Mouse (Mus musculus) embryonic fibroblast, embryonic 13.5 days (primary cell): ENCODE data around the gene Cfap43.

Experiments
- CTCF ChIP-seq: IDR thresholded peaks from 2 replicates; pipeline ENCODE4 v1.5.1; 2011; ENCODE audit warnings: mild to moderate bottlenecking, control low read depth, low read length, moderate library complexity, borderline replicate concordance; ENCODE audit not compliant: insufficient read depth
- POLR2A ChIP-seq: IDR thresholded peaks from 2 replicates; pipeline ENCODE4 v1.6.1; 2011; ENCODE audit warnings: low read depth, mild to moderate bottlenecking, control low read depth, low read length, moderate library complexity

GRCm38 (mm10) chr19:47795009-47795728 lies 123.9 kb downstream of the Cfap43 start:
- TF ChIP-seq POLR2A (no peak), CTCF (peak; percentile 71; the same call in 1 of the 2 replicates)
